Mouse (Mus musculus): ENCODE data around the gene Pex11g. TPM values are rescaled to one million over a fixed set of nuclear protein-coding genes. Genes with fewer than 3 reads are reported as not detected.

The Pex11g gene
- polyA plus RNA-seq, 1 experiment from 2014 or later: 9.1 TPM

DNA sequence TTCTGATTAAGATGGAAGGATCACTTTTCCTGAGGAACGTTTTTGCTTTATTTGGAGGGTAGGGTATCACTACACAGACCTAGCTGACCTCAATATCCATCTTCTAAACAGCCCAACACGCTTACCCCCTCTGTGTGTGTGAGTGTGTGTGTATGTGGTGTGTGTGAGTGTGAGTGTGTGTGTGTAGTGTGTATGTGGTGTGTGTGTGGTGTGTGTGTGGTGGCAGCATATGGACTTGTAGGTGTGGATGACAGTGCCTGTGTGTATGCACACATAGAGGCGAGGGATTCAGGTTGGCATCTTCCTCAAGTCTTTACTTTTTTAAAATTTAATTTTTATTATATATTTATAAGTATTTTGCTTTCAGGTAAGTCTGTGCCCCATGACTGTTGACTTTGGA is 31.1 kb upstream of the Pex11g start:
- Histone ChIP-seq H3K9ac (replicated peaks; ENCODE audit: low read depth) (no peak overlapping the region), H3K4me2 (replicated peaks; ENCODE audit: low read depth, low read length) (no peak overlapping the region), H3K36me3 (ENCODE audit: insufficient read depth, low read length) (peaks cover 9% of the 10 kb centered on the region; the same call in 1 of the 2 replicates), H3K4me3 (ENCODE audit: low read depth, low read length) (no peak overlapping the region), H3K27me3 (replicated peaks; ENCODE audit: insufficient read depth, low read length) (no peaks in the 10 kb centered on the region), H3K4me1 (ENCODE audit: insufficient read depth, low read depth, low read length) (peaks cover 13% of the 10 kb centered on the region; the same call in 1 of the 2 replicates), H3K27ac (ENCODE audit: low read length) (no peak overlapping the region), H3K9me3 (ENCODE audit: low read length) (no peaks in the 10 kb centered on the region)
- TF ChIP-seq CTCF (IDR thresholded peaks at IDR 0.05) (no peak), EP300 (IDR thresholded peaks at IDR 0.05) (no peak)
- no peak for ATAC-seq
- WGBS: 83% methylated on average over 3 of the region's 3 CpGs
- DNase-seq (ENCODE audit: low spot score): no peak

DNA sequence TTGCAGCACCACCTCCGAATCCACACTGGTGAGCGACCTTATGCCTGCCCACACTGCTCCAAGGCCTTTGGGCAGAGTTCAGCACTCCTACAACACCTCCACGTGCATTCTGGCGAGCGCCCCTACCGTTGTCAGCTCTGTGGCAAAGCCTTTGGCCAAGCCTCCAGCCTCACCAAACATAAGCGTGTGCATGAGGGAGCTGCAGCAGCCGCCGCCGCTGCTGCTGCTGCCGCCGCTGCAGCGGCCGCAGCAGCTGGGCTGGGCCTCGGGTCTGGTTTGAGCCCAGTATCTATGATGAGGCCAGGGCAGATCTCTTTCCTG is 28.9 kb upstream of the Pex11g start:
- Histone ChIP-seq H3K27ac (ENCODE audit: low read length) (no peak overlapping the region), H3K4me3 (ENCODE audit: low read depth, low read length) (no peak overlapping the region), H3K36me3 (ENCODE audit: insufficient read depth, low read length) (peaks cover 9% of the 10 kb centered on the region; the same call in 1 of the 2 replicates), H3K4me2 (replicated peaks; ENCODE audit: low read depth, low read length) (no peak overlapping the region), H3K4me1 (ENCODE audit: insufficient read depth, low read depth, low read length) (peaks cover 13% of the 10 kb centered on the region; the same call in 1 of the 2 replicates), H3K9me3 (ENCODE audit: low read length) (no peaks in the 10 kb centered on the region), H3K9ac (replicated peaks; ENCODE audit: low read depth) (no peak overlapping the region), H3K27me3 (replicated peaks; ENCODE audit: insufficient read depth, low read length) (no peaks in the 10 kb centered on the region)
- 93% methylated on average over 15 of the region's 15 CpGs for WGBS
- DNase-seq (ENCODE audit: low spot score) (no peak), ATAC-seq (no peak)
- no peak for TF ChIP-seq EP300 (IDR thresholded peaks at IDR 0.05)
- TF ChIP-seq CTCF (IDR thresholded peaks at IDR 0.05): no peak

DNA sequence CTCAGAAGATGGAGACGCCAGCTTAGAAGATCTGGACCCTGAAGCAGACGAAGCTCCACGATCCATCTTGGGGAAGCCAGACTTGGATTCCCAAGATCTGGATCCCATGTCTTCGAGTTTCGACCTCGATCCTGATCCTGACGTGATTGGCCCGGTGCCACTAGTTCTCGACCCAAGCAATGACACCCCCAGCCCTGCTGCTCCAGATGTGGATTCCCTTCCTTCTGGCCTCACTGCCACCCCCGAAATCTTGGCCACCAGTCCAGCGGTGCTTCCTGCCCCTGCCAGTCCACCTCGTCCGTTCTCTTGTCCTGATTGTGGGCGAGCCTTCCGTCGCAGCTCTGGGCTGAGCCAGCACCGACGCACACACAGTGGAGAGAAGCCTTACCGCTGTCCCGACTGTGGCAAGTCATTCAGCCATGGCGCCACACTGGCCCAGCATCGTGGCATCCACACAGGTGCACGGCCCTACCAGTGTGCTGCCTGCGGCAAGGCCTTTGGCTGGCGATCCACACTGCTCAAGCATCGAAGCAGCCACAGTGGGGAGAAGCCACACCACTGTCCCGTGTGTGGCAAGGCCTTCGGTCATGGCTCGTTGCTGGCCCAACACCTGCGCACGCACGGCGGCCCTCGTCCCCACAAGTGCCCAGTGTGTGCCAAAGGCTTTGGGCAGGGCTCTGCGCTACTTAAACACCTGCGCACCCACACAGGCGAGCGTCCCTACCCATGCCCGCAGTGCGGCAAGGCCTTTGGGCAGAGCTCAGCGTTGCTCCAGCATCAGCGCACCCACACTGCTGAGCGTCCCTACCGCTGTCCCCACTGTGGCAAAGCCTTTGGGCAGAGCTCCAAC is 28.3 kb upstream of the Pex11g start:
- Histone ChIP-seq H3K9ac (replicated peaks; ENCODE audit: low read depth) (no peak overlapping the region), H3K4me1 (ENCODE audit: insufficient read depth, low read depth, low read length) (peaks cover 7% of the 10 kb centered on the region; the same call in 1 of the 2 replicates), H3K27me3 (replicated peaks; ENCODE audit: insufficient read depth, low read length) (no peaks in the 10 kb centered on the region), H3K36me3 (ENCODE audit: insufficient read depth, low read length) (peaks cover 9% of the 10 kb centered on the region; the same call in 1 of the 2 replicates), H3K4me3 (ENCODE audit: low read depth, low read length) (no peak overlapping the region), H3K9me3 (ENCODE audit: low read length) (no peaks in the 10 kb centered on the region), H3K27ac (ENCODE audit: low read length) (no peak overlapping the region), H3K4me2 (replicated peaks; ENCODE audit: low read depth, low read length) (no peak overlapping the region)
- ATAC-seq: no peak
- DNase-seq (ENCODE audit: low spot score): no peak
- 96% methylated on average over 43 of the region's 44 CpGs for WGBS
- TF ChIP-seq EP300 (IDR thresholded peaks at IDR 0.05) (no peak), CTCF (IDR thresholded peaks at IDR 0.05) (no peak)

DNA sequence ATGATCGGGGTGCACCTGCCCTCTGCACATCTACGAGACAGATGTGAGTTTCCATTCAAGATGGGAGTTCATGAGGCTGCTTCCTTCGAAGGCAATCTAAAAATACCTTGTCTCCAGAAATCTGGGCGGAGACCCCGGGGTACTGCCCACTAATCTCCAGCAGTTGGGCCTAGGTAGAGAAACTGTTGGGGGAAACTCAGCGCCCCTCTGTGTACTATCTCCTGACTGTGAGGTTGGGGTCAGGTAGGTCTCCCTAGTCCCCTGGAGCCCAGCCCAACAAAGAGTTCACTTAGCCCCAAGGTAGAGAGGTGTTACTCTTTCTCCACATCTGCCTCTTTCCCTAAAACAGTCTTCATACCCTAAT is 26.3 kb upstream of the Pex11g start:
- peak overlapping the region; percentile 68 for H3K4me2 ChIP-seq (replicated peaks; ENCODE audit: low read depth, low read length)
- H3K9me3 ChIP-seq (ENCODE audit: low read length): no peaks in the 10 kb centered on the region
- WGBS: 24% methylated on average over 6 of the region's 6 CpGs
- no peak for DNase-seq (ENCODE audit: low spot score)
- H3K4me3 ChIP-seq (ENCODE audit: low read depth, low read length): peak overlapping the region; percentile 94
- peaks cover 9% of the 10 kb centered on the region; the same call in 1 of the 2 replicates for H3K36me3 ChIP-seq (ENCODE audit: insufficient read depth, low read length)
- peak overlapping the region; percentile 97 for H3K9ac ChIP-seq (replicated peaks; ENCODE audit: low read depth)
- TF ChIP-seq EP300 (IDR thresholded peaks at IDR 0.05) (no peak), CTCF (IDR thresholded peaks at IDR 0.05) (no peak)
- peaks cover 6% of the 10 kb centered on the region; the same call in 1 of the 2 replicates for H3K4me1 ChIP-seq (ENCODE audit: insufficient read depth, low read depth, low read length)
- H3K27ac ChIP-seq (ENCODE audit: low read length): peak overlapping the region; percentile 82; the same call in 1 of the 2 replicates
- H3K27me3 ChIP-seq (replicated peaks; ENCODE audit: insufficient read depth, low read length): no peaks in the 10 kb centered on the region
- ATAC-seq: no peak

DNA sequence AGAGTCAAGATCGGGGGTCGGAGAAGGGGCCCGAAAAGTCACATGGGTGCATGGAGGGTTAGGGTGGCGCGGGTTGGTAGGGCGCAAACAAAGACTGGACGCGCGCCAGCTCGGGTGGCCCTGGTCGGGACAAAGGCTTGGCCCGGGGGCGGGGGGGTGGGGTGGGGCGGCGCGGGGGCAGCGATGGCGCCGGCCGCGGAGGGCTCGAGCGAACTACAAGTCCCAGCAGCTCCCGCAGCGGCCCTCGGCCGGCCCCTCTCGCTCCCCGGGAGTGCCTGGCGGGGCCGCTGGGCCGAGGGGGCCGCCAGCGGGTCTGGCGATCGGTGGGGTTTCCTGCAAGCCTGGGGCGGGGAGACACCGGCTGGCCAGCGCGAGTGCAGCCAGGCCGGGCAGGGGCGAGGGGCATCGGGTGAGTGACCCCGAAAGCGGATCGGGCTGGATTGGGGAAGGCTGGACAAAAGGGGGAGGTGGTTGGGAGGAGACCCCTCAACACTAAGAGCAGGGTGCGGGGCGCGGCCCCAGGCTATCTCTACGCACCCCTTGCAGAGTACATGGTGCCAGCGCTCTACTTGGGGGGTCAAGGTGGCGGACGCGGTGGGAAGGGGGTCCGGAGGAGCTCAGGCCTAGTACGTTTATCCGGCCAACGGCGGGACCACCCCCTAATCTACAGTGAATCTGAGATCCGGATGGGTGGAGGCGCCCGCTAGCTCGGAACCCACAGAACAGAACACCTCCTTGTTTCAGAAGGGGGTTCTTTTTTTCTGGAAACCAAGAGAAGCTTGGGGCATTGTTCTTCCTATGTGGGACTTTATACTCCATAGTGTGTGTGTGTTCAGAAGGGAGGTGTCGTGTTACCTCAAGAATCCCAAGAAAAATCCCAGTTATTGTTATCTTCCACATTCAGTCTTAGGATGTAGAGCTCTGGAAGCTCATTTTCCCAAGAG is 25.7 kb upstream of the Pex11g start, which contains the start of gene Zfp358:
TSS of gene Zfp358 (plus strand) at position 238 of the 944 bp plus-strand sequence.
- H3K4me3 ChIP-seq (ENCODE audit: low read depth, low read length): peak within 1 kb of the TSS; percentile 94
- peaks cover 6% of the 10 kb centered on the region; the same call in 1 of the 2 replicates for H3K4me1 ChIP-seq (ENCODE audit: insufficient read depth, low read depth, low read length)
- H3K9me3 ChIP-seq (ENCODE audit: low read length): no peaks in the 10 kb centered on the region
- H3K36me3 ChIP-seq (ENCODE audit: insufficient read depth, low read length): peaks cover 9% of the 10 kb centered on the region; the same call in 1 of the 2 replicates
- TF ChIP-seq EP300 (IDR thresholded peaks at IDR 0.05) (no peak), CTCF (IDR thresholded peaks at IDR 0.05) (no peak)
- WGBS: 2% methylated on average over 43 of the region's 64 CpGs
- peak within 1 kb of the TSS; percentile 82 for H3K27ac ChIP-seq (ENCODE audit: low read length)
- no peaks in the 10 kb centered on the region for H3K27me3 ChIP-seq (replicated peaks; ENCODE audit: insufficient read depth, low read length)
- peak within 1 kb of the TSS; percentile 68 for H3K4me2 ChIP-seq (replicated peaks; ENCODE audit: low read depth, low read length)
- ATAC-seq (peak; percentile 98), DNase-seq (ENCODE audit: low spot score) (peak; percentile 89)
- peak within 1 kb of the TSS; percentile 97 for H3K9ac ChIP-seq (replicated peaks; ENCODE audit: low read depth)

DNA sequence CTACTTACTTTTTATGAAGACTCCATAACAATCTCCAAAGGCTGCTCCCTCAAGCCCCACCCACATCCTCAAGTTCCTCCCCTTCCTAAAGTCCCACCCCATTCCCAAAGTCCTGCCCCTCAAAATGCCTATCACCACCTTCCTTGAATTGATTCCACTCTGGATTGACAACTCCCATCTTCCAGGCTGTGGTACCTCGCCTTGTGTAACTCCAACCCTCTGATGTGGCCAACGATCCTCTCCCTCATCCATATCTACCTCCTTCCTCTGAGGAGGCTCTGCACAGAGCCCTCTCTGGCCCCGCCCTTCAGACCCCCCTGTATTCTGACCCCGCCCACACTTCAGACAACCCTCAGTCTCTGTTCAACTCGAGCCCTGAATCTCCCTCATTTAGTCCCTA is 17.7 kb upstream of the Pex11g start:
- Histone ChIP-seq H3K4me3 (ENCODE audit: low read depth, low read length) (no peak overlapping the region), H3K4me2 (replicated peaks; ENCODE audit: low read depth, low read length) (no peak overlapping the region), H3K9me3 (ENCODE audit: low read length) (no peaks in the 10 kb centered on the region), H3K27me3 (replicated peaks; ENCODE audit: insufficient read depth, low read length) (no peaks in the 10 kb centered on the region), H3K4me1 (ENCODE audit: insufficient read depth, low read depth, low read length) (no peaks in the 10 kb centered on the region), H3K27ac (ENCODE audit: low read length) (no peak overlapping the region), H3K36me3 (ENCODE audit: insufficient read depth, low read length) (no peaks in the 10 kb centered on the region), H3K9ac (replicated peaks; ENCODE audit: low read depth) (no peak overlapping the region)
- ATAC-seq (no peak), DNase-seq (ENCODE audit: low spot score) (no peak)
- 30% methylated on average over 5 of the region's 5 CpGs for WGBS
- no peak for TF ChIP-seq EP300 (IDR thresholded peaks at IDR 0.05)
- TF ChIP-seq CTCF (IDR thresholded peaks at IDR 0.05): no peak

All from lung, postnatal 0 days (tissue).